Mouse (Mus musculus) right cerebral cortex, postnatal 36 days (tissue): ENCODE measurements around the gene Farp1.
A peak's percentile ranks its signal among the peaks of the same experiment; 100 is the strongest.
"Not testable (repeated sequence)": the region's sequence is repeated elsewhere in the genome, so short reads cannot be mapped to it uniquely, and the experiment has no call there.

Experiments used
- DNase-seq, 2 experiments: peaks; one replicate each; pipeline ENCODE4 v3.0.0; 2022; ENCODE audit warnings: low spot score in 2 of 2, mixed read lengths in 1 of 2

Gene Farp1

GRCm38 (mm10) chr14:121182967-121183366, 148.0 kb downstream of the Farp1 start:
- DNase-seq, result no peak

GRCm38 (mm10) chr14:121183414-121184130, 148.6 kb downstream of the Farp1 start:
- no peak for DNase-seq

GRCm38 (mm10) chr14:121184351-121184750, 149.4 kb downstream of the Farp1 start:
- no peak for DNase-seq

- no peak for DNase-seq
Observed at GRCm38 (mm10) chr14:121186402-121186894, 151.4 kb downstream of the Farp1 start.

GRCm38 (mm10) chr14:121189840-121190239, 154.8 kb downstream of the Farp1 start:
- DNase-seq, result not testable (repeated sequence)

GRCm38 (mm10) chr14:121190386-121190785, 155.4 kb downstream of the Farp1 start:
- DNase-seq, result no peak

GRCm38 (mm10) chr14:121191739-121192138, 156.7 kb downstream of the Farp1 start:
- DNase-seq, result no peak

- DNase-seq, result no peak
Observed at GRCm38 (mm10) chr14:121192394-121192793, 157.4 kb downstream of the Farp1 start.

- DNase-seq, result no peak
Observed at GRCm38 (mm10) chr14:121193981-121194380, 159.0 kb downstream of the Farp1 start.

GRCm38 (mm10) chr14:121198915-121199572, 164.0 kb downstream of the Farp1 start:
- peak; percentile 32 to 41 for DNase-seq

GRCm38 (mm10) chr14:121199789-121200188, 164.8 kb downstream of the Farp1 start:
- DNase-seq, result no peak

- DNase-seq, result no peak
Observed at GRCm38 (mm10) chr14:121200353-121200752, 165.4 kb downstream of the Farp1 start.

GRCm38 (mm10) chr14:121201178-121201577, 166.2 kb downstream of the Farp1 start:
- no peak for DNase-seq

GRCm38 (mm10) chr14:121205459-121205858, 170.5 kb downstream of the Farp1 start:
- DNase-seq, result no peak

GRCm38 (mm10) chr14:121207441-121208158, 172.6 kb downstream of the Farp1 start:
- no peak for DNase-seq

GRCm38 (mm10) chr14:121208159-121208515, 173.1 kb downstream of the Farp1 start:
- no peak for DNase-seq

GRCm38 (mm10) chr14:121210318-121210717, 175.3 kb downstream of the Farp1 start:
- DNase-seq, result no peak

GRCm38 (mm10) chr14:121213650-121214049, 178.7 kb downstream of the Farp1 start:
- DNase-seq, result no peak

- DNase-seq, result no peak
Observed at GRCm38 (mm10) chr14:121214636-121215257, 179.7 kb downstream of the Farp1 start.

GRCm38 (mm10) chr14:121215817-121216216, 180.8 kb downstream of the Farp1 start:
- no peak for DNase-seq

GRCm38 (mm10) chr14:121216672-121217071, 181.7 kb downstream of the Farp1 start:
- no peak for DNase-seq

GRCm38 (mm10) chr14:121218620-121219019, 183.6 kb downstream of the Farp1 start:
- DNase-seq, result no peak
